Mouse (Mus musculus): ENCODE measurements around the gene Map1lc3a. TPM values are rescaled to one million over a fixed set of nuclear protein-coding genes. Genes with fewer than 3 reads are reported as not detected.

Map1lc3a gene
- total RNA-seq, 1 experiment from 2014 or later, result 4.8 TPM

DNA sequence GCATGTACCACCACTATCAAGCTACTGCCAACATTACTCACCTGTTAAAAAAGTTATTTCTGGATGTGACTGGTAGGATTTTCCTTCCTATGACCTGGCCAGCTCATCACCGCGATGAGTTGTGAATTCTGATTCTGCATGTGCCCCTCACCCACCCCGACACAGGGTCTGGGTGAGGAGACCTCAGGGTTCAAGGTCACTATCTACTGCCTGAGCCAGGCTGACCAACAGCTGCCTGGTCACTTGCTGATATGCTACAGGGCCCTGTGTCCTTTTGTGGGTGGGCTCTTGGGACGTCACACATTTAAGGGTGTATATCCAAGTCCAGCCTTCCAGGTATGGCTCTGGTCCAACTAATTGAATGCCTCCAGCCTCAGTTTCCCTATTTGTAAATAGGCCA lies 3.1 kb downstream of the Map1lc3a start:
- ATAC-seq (replicated peaks in 1 of 2; ENCODE audit: insufficient read depth in 1 of 2, low FRiP score in 2 of 2, low TSS enrichment in 1 of 2, low read depth in 1 of 2, poor library complexity in 2 of 2, severe bottlenecking in 2 of 2), result no peak

DNA sequence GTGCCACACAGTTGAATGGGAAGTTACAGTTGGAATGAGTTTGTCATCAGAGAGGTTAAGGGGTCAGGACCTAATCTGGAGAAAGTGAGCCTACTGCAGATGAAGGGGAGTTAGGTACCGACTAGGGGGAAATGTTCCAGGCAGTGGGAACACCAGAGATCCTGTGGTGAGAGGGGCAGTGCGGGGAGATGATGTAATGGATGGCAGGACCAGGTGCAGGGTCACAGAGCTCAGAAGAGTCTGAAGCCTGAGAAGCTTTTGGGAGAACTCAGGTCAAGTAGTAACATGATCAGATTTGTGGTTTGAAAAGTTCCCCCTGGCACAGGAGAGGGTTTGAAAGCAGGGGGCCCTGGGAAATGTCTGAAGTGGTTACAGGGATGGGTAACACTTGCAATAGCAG lies 4.0 kb downstream of the Map1lc3a start:
- ATAC-seq (replicated peaks in 1 of 2; ENCODE audit: insufficient read depth in 1 of 2, low FRiP score in 2 of 2, low TSS enrichment in 1 of 2, low read depth in 1 of 2, poor library complexity in 2 of 2, severe bottlenecking in 2 of 2), result no peak

DNA sequence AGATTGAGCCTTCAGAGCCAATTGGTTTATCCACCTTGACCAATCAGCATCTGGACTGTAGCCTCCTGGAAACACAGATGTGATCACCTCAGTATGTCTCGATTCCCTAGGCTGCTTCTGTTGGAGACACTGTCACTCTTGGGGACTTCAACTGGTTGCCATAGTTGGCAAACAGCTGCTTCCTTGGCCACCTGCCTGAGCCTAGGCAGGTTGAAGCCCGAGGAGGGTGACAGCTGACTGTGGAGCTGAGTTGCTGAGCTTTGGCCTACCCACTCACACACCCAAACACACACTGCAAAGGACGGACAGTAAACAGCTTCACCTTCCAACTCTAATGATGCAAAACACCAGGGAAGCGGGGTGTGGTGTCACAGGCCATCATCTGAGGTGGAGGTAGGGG lies 7.7 kb downstream of the Map1lc3a start:
- no peak for ATAC-seq (replicated peaks in 1 of 2; ENCODE audit: insufficient read depth in 1 of 2, low FRiP score in 2 of 2, low TSS enrichment in 1 of 2, low read depth in 1 of 2, poor library complexity in 2 of 2, severe bottlenecking in 2 of 2)

DNA sequence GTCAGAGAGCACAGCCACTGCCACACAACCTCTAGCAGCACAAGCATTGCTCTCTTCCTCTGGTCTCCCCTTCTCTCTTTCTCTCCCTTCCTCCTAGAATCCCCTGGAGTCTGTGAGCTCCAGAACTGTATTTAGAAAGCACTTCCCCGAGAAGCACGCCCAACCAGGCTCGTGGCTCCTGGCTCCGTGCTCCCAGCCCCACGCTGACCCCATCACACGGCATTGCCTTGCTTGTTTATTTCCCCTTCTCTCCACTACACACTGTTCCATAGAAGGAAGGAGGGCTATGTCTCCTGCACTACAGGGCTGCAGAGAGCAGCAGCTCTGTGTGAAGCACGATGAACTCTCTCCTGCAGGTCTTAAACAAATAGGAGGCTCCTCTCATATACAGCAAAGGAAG lies 8.6 kb downstream of the Map1lc3a start:
- no peak for ATAC-seq (replicated peaks in 1 of 2; ENCODE audit: insufficient read depth in 1 of 2, low FRiP score in 2 of 2, low TSS enrichment in 1 of 2, low read depth in 1 of 2, poor library complexity in 2 of 2, severe bottlenecking in 2 of 2)

DNA sequence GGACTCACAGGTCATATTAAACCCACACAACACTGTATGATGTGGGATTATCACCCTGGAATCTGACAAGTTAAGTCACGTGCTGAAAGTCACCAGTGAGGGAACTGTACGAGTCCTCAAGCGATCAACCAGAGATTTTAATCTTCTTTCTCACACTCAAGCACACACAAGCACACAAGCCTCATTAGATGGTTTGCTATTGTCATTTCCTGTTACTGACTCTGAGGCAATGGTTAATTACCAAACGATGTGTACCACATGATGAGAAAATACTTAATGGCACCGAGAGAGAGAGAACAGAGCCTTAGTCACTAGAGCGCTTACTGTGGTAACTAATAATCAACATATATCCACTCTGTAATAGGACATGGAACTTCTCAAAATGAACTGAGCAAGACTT lies 9.6 kb downstream of the Map1lc3a start:
- ATAC-seq (replicated peaks in 1 of 2; ENCODE audit: insufficient read depth in 1 of 2, low FRiP score in 2 of 2, low TSS enrichment in 1 of 2, low read depth in 1 of 2, poor library complexity in 2 of 2, severe bottlenecking in 2 of 2), result no peak

DNA sequence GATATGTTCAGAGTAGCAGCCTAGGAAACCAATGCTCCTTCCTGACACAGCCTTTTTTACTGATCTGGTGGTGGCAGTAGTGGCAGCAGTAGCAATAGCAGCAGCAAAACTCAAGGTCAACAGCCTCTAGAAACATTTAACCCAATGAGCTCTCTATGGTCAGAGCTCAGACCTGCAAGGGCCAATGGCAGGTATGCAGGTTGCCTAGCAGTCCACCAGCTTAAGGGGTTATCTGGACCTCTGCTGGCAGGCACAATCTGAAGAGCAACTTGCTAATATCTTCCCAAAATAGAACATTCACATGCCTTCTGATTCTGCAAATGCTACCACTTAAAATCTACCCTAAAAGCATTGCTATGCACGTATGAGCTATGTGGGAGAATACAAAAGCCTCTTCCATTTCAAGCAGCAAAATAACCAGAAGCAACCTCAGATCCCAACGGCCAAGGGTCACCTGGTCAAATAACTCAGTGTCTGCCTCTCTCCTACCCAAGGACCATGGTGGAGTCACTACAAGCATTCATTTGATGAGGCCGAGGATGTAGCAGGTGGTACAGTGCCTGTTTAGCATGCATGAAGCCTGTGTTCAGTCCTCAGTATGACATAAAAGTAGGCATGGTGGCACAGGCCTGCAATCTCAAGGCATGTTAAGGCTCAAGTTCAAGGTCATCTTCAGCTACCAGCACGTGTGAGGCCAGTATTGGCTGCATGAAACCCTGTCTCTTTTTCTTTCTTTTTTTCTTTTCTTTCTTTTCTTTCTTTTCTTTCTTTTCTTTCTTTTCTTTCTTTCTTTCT lies 11.6 kb downstream of the Map1lc3a start:
- ATAC-seq (replicated peaks in 1 of 2; ENCODE audit: insufficient read depth in 1 of 2, low FRiP score in 2 of 2, low TSS enrichment in 1 of 2, low read depth in 1 of 2, poor library complexity in 2 of 2, severe bottlenecking in 2 of 2), result no peak

DNA sequence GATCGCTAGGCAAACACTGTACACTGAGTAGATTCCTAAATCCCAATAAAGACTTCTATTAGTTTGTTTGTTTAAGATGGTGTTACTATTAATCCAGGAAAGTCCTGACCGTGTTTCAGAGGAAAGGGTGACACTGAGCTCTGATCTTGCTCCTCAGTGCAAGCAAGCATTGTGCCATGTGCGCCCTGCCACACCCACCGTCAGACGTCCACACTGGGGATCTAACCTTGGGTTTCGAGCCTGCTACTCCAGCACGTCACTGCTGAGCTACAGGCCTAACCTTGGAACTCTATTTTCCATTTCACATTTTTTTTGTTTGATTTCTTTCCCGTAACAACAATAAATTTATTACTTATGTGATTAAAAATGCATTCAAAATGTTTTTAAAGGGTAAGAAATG lies 14.0 kb downstream of the Map1lc3a start:
- no peak for ATAC-seq (replicated peaks in 1 of 2; ENCODE audit: insufficient read depth in 1 of 2, low FRiP score in 2 of 2, low TSS enrichment in 1 of 2, low read depth in 1 of 2, poor library complexity in 2 of 2, severe bottlenecking in 2 of 2)

DNA sequence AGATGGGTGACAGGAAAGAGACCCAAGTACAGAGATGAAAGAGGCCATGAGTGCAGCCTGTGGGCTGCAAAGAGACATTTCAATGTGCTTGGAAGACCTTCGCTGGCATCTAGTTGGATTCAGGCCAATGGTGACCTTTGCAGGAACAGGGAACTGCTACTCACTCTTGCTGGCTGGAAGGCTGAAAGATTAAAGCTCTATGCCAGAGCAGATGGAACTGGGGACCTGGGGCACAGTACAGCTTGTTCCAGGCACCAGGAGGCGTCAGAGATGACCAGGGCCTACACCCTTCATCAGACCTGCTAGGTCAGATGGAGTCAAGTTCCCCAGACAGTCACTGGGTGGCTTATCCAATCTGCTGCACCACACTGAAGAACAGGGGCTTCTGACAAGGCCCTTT lies 17.3 kb downstream of the Map1lc3a start:
- ATAC-seq (replicated peaks in 1 of 2; ENCODE audit: insufficient read depth in 1 of 2, low FRiP score in 2 of 2, low TSS enrichment in 1 of 2, low read depth in 1 of 2, poor library complexity in 2 of 2, severe bottlenecking in 2 of 2), result no peak

DNA sequence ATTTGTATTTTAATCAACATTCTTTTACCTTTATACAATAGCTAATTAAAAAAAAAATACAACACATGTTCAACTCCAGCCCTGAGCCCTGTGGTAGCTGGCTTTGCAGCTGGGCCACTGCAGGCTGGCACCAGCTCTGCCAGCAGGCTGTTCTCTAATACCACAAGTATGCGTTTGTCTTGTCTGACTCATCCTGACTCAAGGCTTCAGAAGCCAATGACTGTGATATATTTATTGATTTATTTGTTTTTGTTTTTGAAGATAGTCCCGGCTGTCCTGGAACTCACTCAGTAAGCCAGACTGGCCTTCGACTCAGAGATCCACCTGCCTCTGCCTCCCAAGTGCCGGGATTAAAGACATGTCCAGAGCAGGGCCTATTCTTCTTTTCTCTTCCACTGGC lies 17.8 kb downstream of the Map1lc3a start:
- no peak for ATAC-seq (replicated peaks in 1 of 2; ENCODE audit: insufficient read depth in 1 of 2, low FRiP score in 2 of 2, low TSS enrichment in 1 of 2, low read depth in 1 of 2, poor library complexity in 2 of 2, severe bottlenecking in 2 of 2)

DNA sequence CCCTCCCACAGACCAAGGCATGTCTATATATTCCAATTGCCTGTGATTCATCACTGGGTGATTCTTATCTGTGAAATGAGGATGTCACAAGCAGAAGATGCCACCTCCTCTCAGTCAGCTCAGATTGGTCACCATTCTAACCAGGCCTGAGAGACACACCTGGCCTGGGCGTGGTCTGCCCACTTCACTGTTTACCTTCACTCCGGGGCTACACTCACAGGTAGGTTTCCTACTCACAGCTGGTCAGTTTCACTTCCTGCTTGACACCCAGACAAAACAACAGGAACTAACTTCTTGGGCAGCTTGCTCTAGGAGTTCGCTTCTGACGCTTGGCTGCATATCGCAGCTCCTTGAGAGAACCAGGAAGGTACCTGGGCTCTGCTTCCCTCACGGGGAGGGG lies 19.4 kb downstream of the Map1lc3a start:
- ATAC-seq (replicated peaks in 1 of 2; ENCODE audit: insufficient read depth in 1 of 2, low FRiP score in 2 of 2, low TSS enrichment in 1 of 2, low read depth in 1 of 2, poor library complexity in 2 of 2, severe bottlenecking in 2 of 2), result no peak

DNA sequence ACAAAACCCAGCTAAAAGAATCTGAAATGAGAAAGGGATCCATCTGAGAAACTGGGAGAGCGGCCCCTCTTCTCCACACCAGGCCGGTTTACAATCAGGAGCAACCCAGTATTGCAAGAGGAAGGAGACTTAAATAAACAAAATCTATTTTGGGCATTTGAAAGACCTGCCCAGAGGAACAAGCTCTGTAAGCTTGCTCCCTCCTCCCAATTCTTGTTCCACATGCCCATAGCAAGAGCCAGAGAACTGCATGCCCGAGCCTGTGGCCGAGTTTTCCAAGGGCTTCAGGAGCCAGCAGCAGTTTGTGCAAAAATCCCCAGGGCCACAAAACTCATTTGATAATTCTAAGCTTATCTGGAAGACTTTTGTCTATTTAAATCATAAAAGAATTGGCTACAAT lies 23.5 kb downstream of the Map1lc3a start:
- no peak for ATAC-seq (replicated peaks in 1 of 2; ENCODE audit: insufficient read depth in 1 of 2, low FRiP score in 2 of 2, low TSS enrichment in 1 of 2, low read depth in 1 of 2, poor library complexity in 2 of 2, severe bottlenecking in 2 of 2)

DNA sequence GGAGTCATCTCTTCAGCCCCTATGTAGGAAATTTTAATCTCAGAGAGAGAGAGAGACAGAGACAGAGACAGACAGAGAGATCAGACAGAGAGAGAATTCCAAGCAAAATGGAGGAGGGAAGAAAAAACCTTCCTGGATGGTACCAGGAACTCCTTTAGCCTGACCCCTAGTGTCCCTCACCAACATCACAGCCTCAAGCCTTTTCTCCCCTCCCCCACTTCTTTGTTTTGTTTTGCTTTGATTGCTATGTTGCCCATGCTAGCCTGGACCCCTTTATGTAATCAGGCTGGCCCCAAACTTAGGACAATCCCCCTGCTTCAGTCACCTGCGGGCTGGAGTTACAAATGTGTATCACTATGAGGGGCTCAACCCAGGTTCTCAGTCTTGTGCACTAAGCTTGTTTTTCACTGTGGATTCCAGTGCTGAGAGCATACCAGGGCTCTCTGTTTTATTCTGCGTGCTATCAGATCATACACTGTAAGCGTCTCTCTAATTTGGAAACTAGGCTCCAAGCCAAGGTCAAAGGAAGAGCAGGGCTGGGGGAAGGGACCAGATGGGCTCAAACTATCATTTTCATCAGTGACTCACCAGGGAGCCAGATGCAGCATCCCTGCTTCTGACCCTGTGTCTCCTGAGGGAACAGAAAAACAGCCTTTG lies 33.0 kb downstream of the Map1lc3a start:
- ATAC-seq (replicated peaks in 1 of 2; ENCODE audit: insufficient read depth in 1 of 2, low FRiP score in 2 of 2, low TSS enrichment in 1 of 2, low read depth in 1 of 2, poor library complexity in 2 of 2, severe bottlenecking in 2 of 2), result no peak

DNA sequence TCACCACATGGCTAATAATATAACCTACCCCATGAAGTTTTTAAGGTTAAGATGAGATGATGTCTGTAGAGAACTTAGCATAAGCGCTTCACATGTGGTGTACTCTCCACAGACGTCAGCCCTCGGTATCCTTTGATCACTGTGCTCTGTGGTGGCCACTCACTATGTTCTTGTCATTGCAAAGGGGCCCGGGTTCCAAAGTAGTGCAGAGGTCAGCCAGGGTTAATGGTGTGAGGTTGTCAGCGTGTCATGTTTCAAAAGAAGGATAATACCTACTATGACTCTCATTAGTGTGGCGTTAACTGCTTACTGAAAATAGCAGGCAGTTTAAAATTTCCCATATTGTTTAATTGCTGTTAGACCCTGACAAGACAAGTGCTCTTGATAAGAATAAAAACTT lies 37.6 kb downstream of the Map1lc3a start:
- ATAC-seq (replicated peaks in 1 of 2; ENCODE audit: insufficient read depth in 1 of 2, low FRiP score in 2 of 2, low TSS enrichment in 1 of 2, low read depth in 1 of 2, poor library complexity in 2 of 2, severe bottlenecking in 2 of 2), result no peak

DNA sequence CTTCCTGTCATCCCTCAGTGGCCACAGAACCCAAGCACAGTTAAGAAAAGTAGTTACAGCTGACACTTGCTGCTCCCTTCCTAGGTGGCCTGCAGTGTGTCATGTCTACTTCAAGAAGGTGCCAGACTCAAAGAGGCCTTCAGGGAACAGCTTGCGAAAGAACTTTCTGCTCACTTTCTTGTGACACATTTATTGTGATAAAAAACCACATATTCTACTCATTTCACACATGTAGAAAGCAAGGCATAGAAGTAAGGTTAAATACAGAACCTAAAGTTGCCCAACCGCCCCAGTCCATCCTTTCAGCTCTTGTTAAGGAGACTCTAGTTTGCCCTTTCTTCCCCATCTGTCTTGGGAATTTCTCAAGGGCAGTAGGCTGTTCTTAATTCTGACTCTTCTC lies 42.5 kb downstream of the Map1lc3a start:
- peak in 1 of 2 experiments; percentile 60; a peak in 2 of 4 replicates for ATAC-seq (replicated peaks in 1 of 2; ENCODE audit: insufficient read depth in 1 of 2, low FRiP score in 2 of 2, low TSS enrichment in 1 of 2, low read depth in 1 of 2, poor library complexity in 2 of 2, severe bottlenecking in 2 of 2)

DNA sequence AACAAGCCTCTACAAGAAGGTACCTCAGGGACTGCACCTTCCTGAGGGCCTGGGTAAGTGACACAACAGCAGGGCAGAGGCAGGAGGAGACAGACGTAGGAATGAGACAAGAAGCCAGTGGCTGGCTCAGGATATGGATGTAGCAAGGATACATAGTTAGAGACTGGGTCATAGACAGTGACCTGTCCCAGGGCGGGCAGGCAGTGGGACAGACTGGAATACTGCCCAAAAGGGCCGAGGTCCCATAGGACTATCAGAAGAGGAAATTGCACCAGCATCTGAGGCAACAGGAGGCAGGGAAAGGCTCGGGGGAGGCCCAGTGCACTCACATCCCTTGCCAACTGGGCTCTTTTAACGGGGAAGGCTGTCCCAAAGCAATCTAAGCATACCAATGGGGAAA lies 44.5 kb downstream of the Map1lc3a start:
- ATAC-seq (replicated peaks in 1 of 2; ENCODE audit: insufficient read depth in 1 of 2, low FRiP score in 2 of 2, low TSS enrichment in 1 of 2, low read depth in 1 of 2, poor library complexity in 2 of 2, severe bottlenecking in 2 of 2), result no peak

DNA sequence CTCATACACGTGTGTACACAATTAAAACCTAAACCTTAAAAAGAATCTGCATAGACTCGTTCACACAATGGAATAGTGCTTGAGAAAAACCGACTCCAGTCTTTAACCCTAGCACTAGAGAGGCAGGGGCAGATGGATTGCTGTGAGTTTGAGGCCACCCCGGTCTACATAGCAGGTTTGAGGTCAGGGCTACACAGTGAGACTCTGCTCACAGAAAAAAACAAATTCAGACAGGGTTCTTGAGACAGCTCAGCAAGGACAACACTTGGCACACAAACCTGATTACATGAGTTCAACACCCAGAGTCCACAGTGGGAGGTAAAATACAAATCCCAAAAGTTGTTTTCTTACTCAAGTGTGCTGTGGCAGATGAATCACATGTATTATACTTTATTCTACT lies 49.9 kb downstream of the Map1lc3a start:
- no peak for ATAC-seq (replicated peaks in 1 of 2; ENCODE audit: insufficient read depth in 1 of 2, low FRiP score in 2 of 2, low TSS enrichment in 1 of 2, low read depth in 1 of 2, poor library complexity in 2 of 2, severe bottlenecking in 2 of 2)
